Mouse (Mus musculus): ENCODE results near the gene Socs5. TPM values are rescaled to one million over a fixed set of nuclear protein-coding genes. Genes with fewer than 3 reads are reported as not detected.

The Socs5 gene
- total RNA-seq, 2 experiments from 2014 or later: 47.1 to 48.2 TPM

DNA sequence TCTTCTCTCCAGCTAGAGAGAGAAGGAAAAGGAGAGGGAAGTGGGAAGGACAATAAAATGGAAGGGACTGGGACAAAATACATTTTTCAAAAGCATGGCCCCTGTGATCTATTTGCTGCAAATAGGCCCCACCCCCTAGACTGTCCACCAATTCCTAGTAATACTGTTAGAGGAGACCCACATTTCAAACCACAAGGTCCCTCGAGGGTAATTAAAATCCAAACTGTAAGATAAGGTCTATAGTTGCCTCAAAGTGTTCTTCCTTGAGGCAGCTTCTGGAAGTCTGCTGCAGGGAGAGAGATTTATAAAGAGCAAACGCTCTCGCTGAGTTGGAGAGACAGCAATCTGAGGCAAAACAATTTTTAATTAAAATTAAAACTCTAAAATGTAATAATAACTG is 52.8 kb downstream of the Socs5 start:
- no peak for DNase-seq
- intact Hi-C loops (cut with DNase I): no loop called here

DNA sequence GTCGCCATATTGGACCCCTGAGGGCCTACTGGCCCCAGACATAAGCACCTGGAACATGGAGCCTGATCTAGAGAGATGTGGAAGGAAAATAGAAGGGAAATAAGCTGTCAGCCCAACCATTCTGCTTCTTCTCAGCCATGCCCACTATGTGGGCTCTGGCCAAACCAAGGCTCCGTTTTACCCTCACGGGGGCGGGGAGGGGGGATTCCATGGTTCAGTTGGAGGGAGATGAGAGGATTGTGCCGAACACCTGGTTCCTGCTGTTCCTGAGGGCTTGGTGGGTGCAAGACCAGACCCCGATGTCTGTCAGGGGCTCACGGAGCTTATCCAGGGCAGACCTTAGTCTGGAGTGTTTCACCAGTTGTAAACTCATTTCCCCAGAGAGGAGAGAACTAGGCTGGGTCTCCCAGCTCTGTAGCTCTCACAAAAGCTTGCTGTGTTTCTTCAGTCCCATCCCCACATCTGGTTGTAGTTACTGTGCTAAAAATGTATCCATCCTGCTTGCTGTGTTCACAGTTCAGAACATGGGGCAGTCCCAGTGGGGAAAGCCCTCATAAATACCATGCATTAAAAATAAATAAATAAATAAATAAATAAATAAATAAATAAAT is 56.9 kb downstream of the Socs5 start:
- DNase-seq: no peak
- intact Hi-C loops (cut with DNase I): no loop called here

DNA sequence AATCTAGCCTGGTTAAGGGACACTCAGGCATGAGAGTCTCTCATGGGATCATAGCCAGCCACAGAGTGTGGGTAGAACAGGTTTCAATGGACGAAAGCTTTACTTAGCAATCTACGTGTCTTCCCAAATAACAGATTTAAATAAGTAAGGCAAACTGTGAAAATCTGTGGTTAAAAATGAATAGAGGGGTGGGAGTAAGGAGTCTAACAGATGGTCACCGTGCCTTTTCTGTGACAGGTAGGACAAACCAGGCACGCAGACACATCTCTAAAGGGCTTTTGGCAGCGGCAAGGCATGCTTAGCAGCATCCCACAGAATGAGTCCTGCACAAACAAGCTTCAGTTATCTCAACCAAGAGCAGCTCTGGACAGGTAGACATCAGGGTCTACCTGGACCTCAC is 59.9 kb downstream of the Socs5 start:
- DNase-seq: no peak
- intact Hi-C loops (cut with DNase I): no loop called here

DNA sequence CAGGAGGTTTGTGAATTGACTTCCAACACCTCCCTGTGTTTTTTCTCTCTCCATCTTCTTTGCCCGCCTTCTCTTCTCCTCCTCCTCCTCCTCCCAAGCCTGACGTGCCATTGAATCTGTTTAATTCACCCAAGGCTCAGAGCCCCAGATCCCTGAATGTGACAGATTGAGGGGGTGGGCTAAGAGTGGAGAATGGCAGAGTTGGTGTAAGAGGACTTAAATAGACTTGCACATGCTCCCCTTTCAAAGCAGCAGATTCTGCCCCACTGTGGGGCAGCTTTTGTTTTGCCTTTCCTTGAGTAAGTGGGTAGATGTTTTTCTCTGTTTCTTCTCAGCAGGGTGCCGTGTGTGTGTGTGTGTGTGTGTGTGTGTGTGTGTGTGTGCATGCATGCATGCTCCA is 61.6 kb downstream of the Socs5 start:
- DNase-seq: no peak
- intact Hi-C loops (cut with DNase I): no loop called here

DNA sequence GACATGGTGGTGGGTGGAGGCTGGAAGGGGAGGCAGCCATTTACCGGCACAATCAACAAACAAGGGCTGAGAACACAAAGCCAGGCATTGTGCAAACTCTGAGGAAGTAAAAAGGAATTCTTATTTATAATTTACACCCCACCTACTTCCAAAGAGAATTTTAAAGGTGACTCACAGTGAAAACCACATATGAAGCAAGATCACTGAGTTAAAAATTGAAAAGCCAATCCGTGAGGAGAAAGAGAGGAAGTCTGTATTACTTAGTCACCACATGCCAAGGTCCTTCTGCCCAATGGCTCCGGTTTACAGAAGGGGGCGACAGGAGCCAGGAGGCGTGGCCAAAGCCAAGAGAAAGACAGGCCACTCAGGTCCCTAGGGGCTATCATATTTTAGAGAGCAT is 62.9 kb downstream of the Socs5 start:
- intact Hi-C loops (cut with DNase I): no loop called here
- no peak for DNase-seq

DNA sequence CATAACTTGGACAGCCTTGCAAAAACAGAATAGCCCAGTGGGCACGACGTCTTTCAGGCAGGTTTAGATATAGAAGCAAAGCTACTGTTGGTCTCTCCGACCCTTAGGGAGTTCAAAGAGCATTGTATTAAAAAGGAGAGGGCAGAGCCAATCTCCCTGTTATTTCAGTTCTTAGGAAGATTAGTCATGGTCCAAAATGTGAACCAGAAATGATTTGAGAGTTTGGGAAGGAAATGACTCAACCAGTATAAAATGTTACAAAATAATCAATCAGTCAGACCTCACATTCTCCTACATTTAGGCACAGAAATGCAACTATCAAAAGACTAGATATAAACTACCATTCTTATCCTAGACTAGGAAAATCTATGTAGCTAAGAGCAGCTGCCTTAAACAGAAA is 64.6 kb downstream of the Socs5 start:
- no peak for DNase-seq
- intact Hi-C loops (cut with DNase I): no loop called here

DNA sequence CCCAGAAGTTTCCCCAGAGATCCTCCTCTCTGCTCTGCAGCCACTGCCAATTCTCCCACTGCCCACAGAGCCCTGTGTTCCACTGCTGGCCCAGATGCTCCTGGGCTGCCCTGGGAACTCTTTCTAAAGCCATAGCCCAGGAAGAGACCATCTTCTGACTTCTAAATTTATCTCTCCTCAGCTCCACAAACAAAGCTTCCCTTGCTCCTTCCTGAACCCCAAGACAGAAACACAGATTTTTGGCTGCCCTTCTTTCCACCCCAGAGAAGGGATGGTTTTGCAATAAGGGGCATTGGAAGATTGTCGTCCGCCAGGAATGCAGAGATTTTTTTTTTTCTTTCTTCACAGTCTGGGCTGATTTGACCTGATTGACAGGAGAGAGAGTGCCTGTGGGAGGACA is 66.5 kb downstream of the Socs5 start:
- intact Hi-C loops (cut with DNase I): no loop called here

DNA sequence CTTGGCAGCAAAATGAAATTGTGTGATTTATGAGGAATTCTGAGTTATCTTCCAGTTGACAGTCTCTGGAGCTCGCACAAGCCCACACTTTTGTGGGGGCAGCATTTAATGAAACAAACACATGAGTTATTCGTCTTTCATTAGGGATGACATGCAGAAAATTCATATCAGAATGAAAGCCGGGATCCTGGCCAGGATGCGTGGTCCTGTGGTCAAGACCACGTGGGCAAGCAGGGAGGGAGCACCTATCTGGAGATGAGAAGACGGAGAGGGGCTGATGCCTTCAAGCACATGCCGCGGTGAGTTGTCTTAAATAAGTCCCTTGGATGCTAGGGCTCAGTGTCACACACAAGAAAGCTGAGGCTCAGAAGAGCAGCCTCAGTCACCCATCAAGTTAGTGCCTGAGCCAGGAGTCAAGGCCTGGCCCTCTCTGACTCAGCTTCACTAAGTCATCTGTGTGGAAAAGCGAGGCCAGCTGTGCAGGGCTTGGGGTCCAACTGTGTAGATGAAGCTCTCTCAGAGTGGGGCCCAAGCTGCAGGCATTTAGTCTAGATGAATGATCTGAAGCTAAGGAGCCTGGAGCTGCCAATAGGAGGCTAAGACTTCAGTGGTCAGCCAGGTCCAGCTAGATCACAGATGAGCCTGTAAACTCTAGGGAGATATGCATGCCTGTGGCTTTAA is 67.3 kb downstream of the Socs5 start:
- intact Hi-C loops (cut with DNase I): no loop called here
- no peak for DNase-seq

More for the DNA sequence above, 66.5 kb downstream of the Socs5 start:
- no peak for DNase-seq

DNA sequence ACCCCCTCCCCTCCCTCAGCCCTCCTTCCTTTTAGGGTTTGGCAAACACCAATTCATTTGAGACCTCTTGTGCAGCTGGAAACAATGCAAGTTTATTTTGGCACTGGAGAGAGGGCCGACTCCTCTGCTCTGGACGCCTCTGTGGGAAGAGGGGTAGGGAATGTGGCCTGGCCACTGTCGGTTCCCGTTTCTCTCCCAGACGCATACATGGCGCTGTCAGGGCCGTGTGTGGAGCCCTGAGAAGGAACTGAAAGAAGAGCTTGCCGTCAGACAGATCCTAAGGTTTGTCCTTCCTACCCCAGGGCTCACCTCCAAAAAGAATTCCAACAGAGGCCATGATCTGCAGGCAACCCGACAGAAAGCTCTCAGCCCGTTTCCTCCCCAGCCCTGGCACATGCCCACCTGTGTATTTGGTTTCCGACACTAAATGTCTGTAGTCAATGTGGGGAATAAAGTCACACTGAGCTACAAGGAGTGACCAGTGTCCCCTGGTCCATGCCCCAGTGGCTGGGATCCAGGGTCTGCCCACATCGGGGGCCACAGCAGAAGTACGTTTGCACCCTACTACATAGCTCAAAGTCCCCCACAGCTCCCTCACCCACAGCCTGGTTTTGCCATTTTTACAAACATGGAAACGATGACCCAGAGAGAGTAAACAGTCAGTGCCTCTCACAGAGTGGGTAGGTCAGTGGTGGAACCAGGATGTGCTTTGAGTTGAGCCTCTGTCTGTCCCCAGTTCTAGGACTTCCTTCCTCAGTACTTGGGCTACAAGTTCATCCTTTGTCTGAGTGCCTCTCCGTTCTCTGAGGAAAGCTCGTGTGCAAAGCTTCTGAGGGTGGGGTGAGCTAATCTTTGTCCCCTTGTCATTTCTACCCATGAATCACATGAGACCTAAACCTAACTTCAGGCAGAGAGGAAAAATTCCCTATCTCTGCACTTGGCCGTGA is 68.9 kb downstream of the Socs5 start:
- intact Hi-C loops (cut with DNase I): no loop called here
- DNase-seq: no peak

DNA sequence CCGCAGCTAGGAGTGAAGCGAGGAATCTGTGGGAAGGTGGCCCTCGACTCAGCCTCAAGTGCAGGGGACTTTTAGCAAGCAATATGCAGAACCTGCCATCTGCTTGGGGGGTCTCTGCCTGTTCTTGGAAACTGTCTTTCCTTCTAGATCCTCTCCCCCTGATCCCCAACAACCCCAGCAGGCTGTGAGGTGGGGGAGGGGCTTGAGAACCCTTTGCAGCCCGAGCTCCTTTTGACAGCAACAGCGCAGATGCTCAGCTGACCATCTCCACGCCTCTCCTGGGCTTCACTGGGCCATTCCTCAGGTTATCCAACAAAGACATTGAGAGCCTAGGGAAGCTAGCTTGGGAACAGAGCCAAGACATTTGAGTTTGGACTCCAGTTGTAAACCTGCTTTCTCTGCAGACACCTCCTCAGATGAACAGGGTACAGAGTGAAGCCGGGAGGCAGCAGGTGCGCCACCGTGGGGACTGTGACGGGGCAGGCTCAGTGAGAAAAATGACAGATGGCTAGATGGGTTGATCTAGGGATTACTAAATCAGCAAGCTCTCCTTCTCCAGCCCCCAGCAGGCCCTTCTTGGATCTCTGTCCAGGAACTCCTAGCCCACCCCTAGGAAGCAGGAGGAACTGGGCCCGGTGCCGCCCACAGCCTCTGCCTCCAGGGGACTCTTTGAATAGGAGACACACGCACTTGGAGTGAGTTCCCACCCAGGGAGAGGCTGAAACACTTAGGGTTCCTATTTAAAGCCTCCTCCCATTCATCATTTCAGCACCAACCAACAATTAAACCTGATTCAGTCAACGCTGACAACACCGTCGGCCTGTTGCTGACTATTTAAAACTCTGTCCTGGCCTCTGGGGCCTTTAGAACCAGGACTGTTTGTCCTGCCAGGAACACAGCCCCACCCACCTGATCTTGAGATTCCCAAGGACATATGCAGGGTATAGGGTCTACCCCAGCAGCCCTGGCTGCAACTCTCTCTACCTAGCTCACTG is 71.4 kb downstream of the Socs5 start:
- intact Hi-C loops (cut with DNase I): no loop called here
- DNase-seq: peak; percentile 46

DNA sequence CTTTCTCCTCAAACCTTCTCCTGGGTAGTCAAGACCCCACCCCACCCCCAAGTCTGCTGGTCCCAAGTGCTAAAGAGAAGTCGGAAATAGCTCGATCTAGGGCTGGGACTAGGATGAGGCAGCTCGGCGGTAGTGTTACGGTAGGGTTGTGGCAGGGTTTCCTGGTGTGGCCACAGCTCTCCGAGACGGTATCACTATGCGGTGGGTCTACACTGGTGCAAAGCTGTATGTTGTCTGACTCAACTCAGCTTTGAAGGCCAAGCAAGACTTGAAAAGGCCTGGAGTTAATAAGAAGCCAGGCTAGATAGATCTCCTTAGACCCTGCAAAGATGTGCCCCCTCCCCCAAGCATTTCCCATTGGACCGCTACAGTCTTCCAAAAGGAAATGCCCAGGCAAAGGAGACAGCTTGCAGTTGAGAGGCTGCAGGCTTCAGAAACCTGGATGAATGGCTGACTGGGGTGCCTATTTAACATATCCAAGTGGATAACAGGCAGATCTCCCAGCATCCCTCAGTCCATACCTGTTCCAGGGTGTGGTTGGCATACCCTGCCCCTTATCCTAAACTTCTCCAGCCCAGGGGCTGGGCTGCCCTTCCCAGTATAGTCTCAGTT is 72.6 kb downstream of the Socs5 start:
- no peak for DNase-seq
- intact Hi-C loops (cut with DNase I): no loop called here

DNA sequence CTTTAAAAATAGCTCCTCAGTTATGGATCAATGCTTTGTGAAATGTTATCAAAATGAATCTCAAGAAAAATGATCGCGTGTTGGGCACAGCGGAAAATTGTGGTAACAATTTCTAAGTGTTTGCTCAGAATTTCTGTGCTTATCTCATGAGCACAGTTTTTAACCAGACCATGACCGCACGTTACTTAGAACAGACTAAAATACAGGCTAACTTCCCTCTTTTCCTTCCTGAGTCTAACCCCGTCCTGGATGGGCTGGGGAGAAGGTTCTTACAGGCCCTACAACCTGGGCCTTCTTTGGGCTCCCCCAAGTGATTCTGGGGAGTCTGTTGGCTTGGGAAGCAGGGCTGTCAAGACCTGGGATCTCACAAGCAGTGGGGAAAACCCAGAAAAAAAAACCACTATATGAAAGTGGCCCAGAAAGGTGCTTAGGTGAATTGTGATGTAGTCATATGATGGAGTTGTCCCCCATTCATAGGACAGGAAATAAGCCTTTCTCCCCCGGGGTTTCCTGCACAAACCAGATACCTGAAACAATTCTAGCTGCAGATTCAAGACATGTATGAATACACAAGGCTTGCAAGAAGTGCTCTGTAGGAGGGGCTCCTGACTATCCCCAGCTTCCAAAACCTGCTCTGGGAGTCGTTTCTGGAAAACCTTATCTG is 74.3 kb downstream of the Socs5 start:
- DNase-seq: no peak
- intact Hi-C loops (cut with DNase I): no loop called here

DNA sequence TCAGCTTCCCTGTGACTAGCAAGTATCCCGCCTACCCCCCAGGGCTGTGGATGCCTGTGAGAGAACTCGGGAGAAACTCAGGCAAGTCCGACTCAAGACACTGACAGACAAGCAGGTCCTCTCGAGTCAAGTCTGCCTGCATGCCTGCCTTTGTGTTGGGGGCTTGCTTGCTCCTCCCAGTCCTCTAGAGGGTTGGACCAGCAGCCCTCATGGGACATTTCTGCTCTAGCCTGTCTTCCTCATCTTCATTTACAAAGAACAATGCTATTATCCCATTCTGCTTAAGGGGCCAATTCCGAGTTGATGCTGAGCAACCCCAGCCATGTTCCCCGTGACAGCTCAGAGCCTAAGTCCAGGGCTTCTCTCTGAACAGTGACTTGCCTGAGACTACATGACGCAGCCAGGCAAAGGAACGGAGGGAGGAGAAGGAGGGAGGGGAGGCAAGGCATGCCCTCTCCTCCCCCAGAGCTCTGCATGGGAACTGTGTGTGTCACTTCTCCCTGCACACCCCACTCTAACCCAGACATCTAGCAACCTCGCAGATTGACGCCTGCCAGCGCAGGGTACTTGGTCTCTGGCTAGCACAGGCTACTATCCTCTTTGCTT is 78.1 kb downstream of the Socs5 start:
- no peak for DNase-seq
- intact Hi-C loops (cut with DNase I): no loop called here

DNA sequence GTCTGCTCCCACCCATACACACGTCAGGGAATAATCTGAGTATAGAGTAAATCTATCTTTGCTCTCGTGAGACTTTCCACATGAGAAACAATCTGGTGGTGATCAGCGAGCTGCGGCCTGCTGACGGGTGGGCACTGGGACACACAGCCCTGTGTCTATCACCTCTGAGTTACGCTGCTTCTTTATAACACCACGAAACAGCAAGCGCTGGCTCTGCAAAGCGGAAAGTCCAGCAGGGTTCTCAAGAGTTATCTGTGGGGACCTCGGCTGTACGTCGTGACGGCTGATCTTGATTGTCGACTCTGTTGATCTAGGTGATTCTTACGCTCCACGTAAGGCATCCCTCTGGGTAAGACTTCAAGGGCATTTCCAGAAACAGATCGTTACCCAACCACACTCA is 79.5 kb downstream of the Socs5 start:
- no peak for DNase-seq
- intact Hi-C loops (cut with DNase I): no loop called here

Small RNAs within 50 kb of the gene (microRNA-seq; reads per million reads assigned to microRNA genes)
- not detected for gene Gm22346

Other genes with a start within 250 kb of the Socs5 start
- not detected for gene Tmem247, start 190.3 kb upstream of the Socs5 start, total RNA-seq (2021)
- gene Atp6v1e2, start 159.8 kb upstream of the Socs5 start, total RNA-seq (2021): not detected
- gene Rhoq, start 144.6 kb upstream of the Socs5 start, total RNA-seq (2021): 10 to 100 TPM; 26.3 to 30.1 TPM
- 10 to 100 TPM; 17.3 to 18.0 TPM for gene Pigf, start 82.3 kb upstream of the Socs5 start, total RNA-seq (2021)
- gene Cript, start 82.1 kb upstream of the Socs5 start, total RNA-seq (2021): 10 to 100 TPM; 65.7 to 68.1 TPM
- 10 to 100 TPM; 22.3 to 23.2 TPM for gene Mcfd2, start 158.3 kb downstream of the Socs5 start, total RNA-seq (2021)
- gene Ttc7, start 175.2 kb downstream of the Socs5 start, total RNA-seq (2021): 1 to 10 TPM; 7.7 to 8.7 TPM